Mouse (Mus musculus): Measurements from ENCODE around the gene Ctbp2. TPM values are rescaled to one million over a fixed set of nuclear protein-coding genes. Genes with fewer than 3 reads are reported as not detected.

Gene Ctbp2
- polyA plus RNA-seq, 1 experiment = 0.89 TPM

- no peaks in the 10 kb centered on the region for H3K27me3 ChIP-seq (ENCODE audit: control insufficient read depth)
- H3K4me1 ChIP-seq (ENCODE audit: control insufficient read depth) = no peaks in the 10 kb centered on the region
- H3K36me3 ChIP-seq (ENCODE audit: control insufficient read depth) = no peaks in the 10 kb centered on the region
- H3K9me3 ChIP-seq (ENCODE audit: control insufficient read depth, low read length) = no peaks in the 10 kb centered on the region
- H3K4me3 ChIP-seq (replicated peaks) = no peak overlapping the region
- TF ChIP-seq GATA1 (IDR thresholded peaks at IDR 0.05; ENCODE audit: low read length) (no peak), TAL1 (IDR thresholded peaks at IDR 0.05; ENCODE audit: low read length) (no peak)
These were observed 65.5 kb downstream of the Ctbp2 start for GRCm38 (mm10) chr7:133058496-133059149.

GRCm38 (mm10) chr7:133056924-133057323, 67.2 kb downstream of the Ctbp2 start:
- Histone ChIP-seq H3K4me3 (replicated peaks) (no peak overlapping the region), H3K9me3 (ENCODE audit: control insufficient read depth, low read length) (no peaks in the 10 kb centered on the region), H3K27me3 (ENCODE audit: control insufficient read depth) (no peaks in the 10 kb centered on the region), H3K4me1 (ENCODE audit: control insufficient read depth) (no peaks in the 10 kb centered on the region), H3K36me3 (ENCODE audit: control insufficient read depth) (no peaks in the 10 kb centered on the region)
- TF ChIP-seq GATA1 (IDR thresholded peaks at IDR 0.05; ENCODE audit: low read length) (no peak), TAL1 (IDR thresholded peaks at IDR 0.05; ENCODE audit: low read length) (no peak)

- H3K9me3 ChIP-seq (ENCODE audit: control insufficient read depth, low read length) = no peaks in the 10 kb centered on the region
- H3K27me3 ChIP-seq (ENCODE audit: control insufficient read depth) = no peaks in the 10 kb centered on the region
- no peak overlapping the region for H3K4me3 ChIP-seq (replicated peaks)
- H3K36me3 ChIP-seq (ENCODE audit: control insufficient read depth) = no peaks in the 10 kb centered on the region
- TF ChIP-seq TAL1 (IDR thresholded peaks at IDR 0.05; ENCODE audit: low read length) = no peak
- TF ChIP-seq GATA1 (IDR thresholded peaks at IDR 0.05; ENCODE audit: low read length) = no peak
- H3K4me1 ChIP-seq (ENCODE audit: control insufficient read depth) = no peaks in the 10 kb centered on the region
These were observed 69.7 kb downstream of the Ctbp2 start for GRCm38 (mm10) chr7:133054486-133054885.

- no peaks in the 10 kb centered on the region for H3K27me3 ChIP-seq (ENCODE audit: control insufficient read depth)
- TF ChIP-seq GATA1 (IDR thresholded peaks at IDR 0.05; ENCODE audit: low read length) = no peak
- no peak for TF ChIP-seq TAL1 (IDR thresholded peaks at IDR 0.05; ENCODE audit: low read length)
- no peak overlapping the region for H3K4me3 ChIP-seq (replicated peaks)
- H3K9me3 ChIP-seq (ENCODE audit: control insufficient read depth, low read length) = no peaks in the 10 kb centered on the region
- H3K36me3 ChIP-seq (ENCODE audit: control insufficient read depth) = no peaks in the 10 kb centered on the region
- H3K4me1 ChIP-seq (ENCODE audit: control insufficient read depth) = no peaks in the 10 kb centered on the region
These were observed 70.4 kb downstream of the Ctbp2 start for GRCm38 (mm10) chr7:133053757-133054156.

GRCm38 (mm10) chr7:133052819-133053218, 71.3 kb downstream of the Ctbp2 start:
- Histone ChIP-seq H3K36me3 (ENCODE audit: control insufficient read depth) (no peaks in the 10 kb centered on the region), H3K4me3 (replicated peaks) (no peak overlapping the region), H3K27me3 (ENCODE audit: control insufficient read depth) (no peaks in the 10 kb centered on the region), H3K9me3 (ENCODE audit: control insufficient read depth, low read length) (no peaks in the 10 kb centered on the region), H3K4me1 (ENCODE audit: control insufficient read depth) (no peaks in the 10 kb centered on the region)
- TF ChIP-seq TAL1 (IDR thresholded peaks at IDR 0.05; ENCODE audit: low read length) (no peak), GATA1 (IDR thresholded peaks at IDR 0.05; ENCODE audit: low read length) (no peak)

GRCm38 (mm10) chr7:133050681-133051080, 73.5 kb downstream of the Ctbp2 start:
- H3K36me3 ChIP-seq (ENCODE audit: control insufficient read depth) = no peaks in the 10 kb centered on the region
- H3K27me3 ChIP-seq (ENCODE audit: control insufficient read depth) = no peaks in the 10 kb centered on the region
- H3K4me1 ChIP-seq (ENCODE audit: control insufficient read depth) = peaks cover 4% of the 10 kb centered on the region
- no peak overlapping the region for H3K4me3 ChIP-seq (replicated peaks)
- H3K9me3 ChIP-seq (ENCODE audit: control insufficient read depth, low read length) = no peaks in the 10 kb centered on the region
- TF ChIP-seq GATA1 (IDR thresholded peaks at IDR 0.05; ENCODE audit: low read length) = no peak
- TF ChIP-seq TAL1 (IDR thresholded peaks at IDR 0.05; ENCODE audit: low read length) = no peak

GRCm38 (mm10) chr7:133048085-133048630, 76.0 kb downstream of the Ctbp2 start:
- Histone ChIP-seq H3K4me1 (ENCODE audit: control insufficient read depth) (peaks cover 4% of the 10 kb centered on the region), H3K9me3 (ENCODE audit: control insufficient read depth, low read length) (no peaks in the 10 kb centered on the region), H3K36me3 (ENCODE audit: control insufficient read depth) (no peaks in the 10 kb centered on the region; the same call in 1 of the 2 replicates), H3K4me3 (replicated peaks) (no peak overlapping the region), H3K27me3 (ENCODE audit: control insufficient read depth) (no peaks in the 10 kb centered on the region)
- no peak for TF ChIP-seq GATA1 (IDR thresholded peaks at IDR 0.05; ENCODE audit: low read length)
- TF ChIP-seq TAL1 (IDR thresholded peaks at IDR 0.05; ENCODE audit: low read length) = no peak

- TF ChIP-seq TAL1 (IDR thresholded peaks at IDR 0.05; ENCODE audit: low read length) (no peak), GATA1 (IDR thresholded peaks at IDR 0.05; ENCODE audit: low read length) (no peak)
- H3K4me3 ChIP-seq (replicated peaks) = no peak overlapping the region
- H3K27me3 ChIP-seq (ENCODE audit: control insufficient read depth) = no peaks in the 10 kb centered on the region
- no peaks in the 10 kb centered on the region for H3K9me3 ChIP-seq (ENCODE audit: control insufficient read depth, low read length)
- no peaks in the 10 kb centered on the region; the same call in 1 of the 2 replicates for H3K36me3 ChIP-seq (ENCODE audit: control insufficient read depth)
- H3K4me1 ChIP-seq (ENCODE audit: control insufficient read depth) = peaks cover 4% of the 10 kb centered on the region
These were observed 76.9 kb downstream of the Ctbp2 start for GRCm38 (mm10) chr7:133047287-133047686.

GRCm38 (mm10) chr7:133044721-133045120, 79.4 kb downstream of the Ctbp2 start:
- TF ChIP-seq GATA1 (IDR thresholded peaks at IDR 0.05; ENCODE audit: low read length) = no peak
- no peak for TF ChIP-seq TAL1 (IDR thresholded peaks at IDR 0.05; ENCODE audit: low read length)
- no peaks in the 10 kb centered on the region; the same call in 1 of the 2 replicates for H3K36me3 ChIP-seq (ENCODE audit: control insufficient read depth)
- H3K27me3 ChIP-seq (ENCODE audit: control insufficient read depth) = no peaks in the 10 kb centered on the region
- H3K4me3 ChIP-seq (replicated peaks) = no peak overlapping the region
- H3K4me1 ChIP-seq (ENCODE audit: control insufficient read depth) = peaks cover 7% of the 10 kb centered on the region
- no peaks in the 10 kb centered on the region for H3K9me3 ChIP-seq (ENCODE audit: control insufficient read depth, low read length)

All from erythroblast, embryonic 14.5 days (primary cell).